Mouse (Mus musculus): Measurements from ENCODE around the gene Elf1.

GRCm38 (mm10) chr14:79527704-79528103 is 46.7 kb downstream of the Elf1 start:
- TF ChIP-seq CTCF (conservative IDR thresholded peaks at IDR 0.05; ENCODE audit: insufficient read depth, insufficient read length, low read depth, low read length) (no peak), POLR2A (IDR thresholded peaks at IDR 0.05; ENCODE audit: low read depth, low read length) (no peak)
